Mouse (Mus musculus): Measurements from ENCODE around the gene Pip5k1b. TPM values are rescaled to one million over a fixed set of nuclear protein-coding genes. Genes with fewer than 3 reads are reported as not detected.
A peak's percentile ranks its signal among the peaks of the same experiment; 100 is the strongest.

Gene Pip5k1b
- polyA plus RNA-seq, 1 experiment from 2014 or later = 10.9 TPM

GRCm38 (mm10) chr19:24468616-24469015 is 87.1 kb downstream of the Pip5k1b start:
- Histone ChIP-seq H3K36me3 (ENCODE audit: control insufficient read depth, insufficient read depth, low read length) (0 out of 2 replicates have a peak, but pooled peaks cover 3% of the 10 kb centered on the region), H3K4me1 (ENCODE audit: control insufficient read depth in 2 of 2, insufficient read depth in 2 of 2, low read length in 2 of 2) (peaks cover 14 to 30% of the 10 kb centered on the region in 2 experiments), H3K9ac (ENCODE audit: low read length) (no peak overlapping the region; the same call in 1 of the 2 replicates), H3K27ac (replicated peaks in 1 of 2; ENCODE audit: control insufficient read depth in 1 of 2, insufficient read depth in 1 of 2, low read depth in 2 of 2, low read length in 2 of 2) (peak overlapping the region in 1 of 2 experiments; percentile 48), H3K4me3 (ENCODE audit: control insufficient read depth in 1 of 2, insufficient read depth in 1 of 2, low read depth in 1 of 2, low read length in 2 of 2) (no peak overlapping the region), H3K27me3 (ENCODE audit: control insufficient read depth, insufficient read depth, low read length) (no peaks in the 10 kb centered on the region), H3K4me2 (ENCODE audit: low read length) (peak overlapping the region; percentile 26), H3K9me3 (ENCODE audit: control insufficient read depth, low read length) (no peaks in the 10 kb centered on the region)
- no peak for ATAC-seq (ENCODE audit: insufficient number of reproducible peaks, insufficient read depth, low FRiP score, low read depth)
- 50% methylated on average over 3 of the region's 3 CpGs for WGBS

- Histone ChIP-seq H3K9me3 (ENCODE audit: control insufficient read depth, low read length) (no peaks in the 10 kb centered on the region), H3K27me3 (ENCODE audit: control insufficient read depth, insufficient read depth, low read length) (no peaks in the 10 kb centered on the region), H3K27ac (replicated peaks in 1 of 2; ENCODE audit: control insufficient read depth in 1 of 2, insufficient read depth in 1 of 2, low read depth in 2 of 2, low read length in 2 of 2) (no peak overlapping the region), H3K4me3 (ENCODE audit: control insufficient read depth in 1 of 2, insufficient read depth in 1 of 2, low read depth in 1 of 2, low read length in 2 of 2) (no peak overlapping the region), H3K9ac (ENCODE audit: low read length) (no peak overlapping the region), H3K4me1 (ENCODE audit: control insufficient read depth in 2 of 2, insufficient read depth in 2 of 2, low read length in 2 of 2) (peaks cover 5 to 10% of the 10 kb centered on the region in 2 experiments), H3K4me2 (ENCODE audit: low read length) (no peak overlapping the region), H3K36me3 (ENCODE audit: control insufficient read depth, insufficient read depth, low read length) (no peaks in the 10 kb centered on the region)
- WGBS = 92% methylated on average over 3 of the region's 3 CpGs
- ATAC-seq (ENCODE audit: insufficient number of reproducible peaks, insufficient read depth, low FRiP score, low read depth) = no peak
Observed at GRCm38 (mm10) chr19:24463011-24463410, 92.7 kb downstream of the Pip5k1b start.

- Histone ChIP-seq H3K36me3 (ENCODE audit: control insufficient read depth, insufficient read depth, low read length) (no peaks in the 10 kb centered on the region), H3K27me3 (ENCODE audit: control insufficient read depth, insufficient read depth, low read length) (no peaks in the 10 kb centered on the region), H3K4me1 (ENCODE audit: control insufficient read depth in 2 of 2, insufficient read depth in 2 of 2, low read length in 2 of 2) (peaks cover 20 to 43% of the 10 kb centered on the region in 2 experiments), H3K27ac (replicated peaks in 1 of 2; ENCODE audit: control insufficient read depth in 1 of 2, insufficient read depth in 1 of 2, low read depth in 2 of 2, low read length in 2 of 2) (peak overlapping the region; percentile 30 to 42; a peak in 3 of 4 replicates), H3K9me3 (ENCODE audit: control insufficient read depth, low read length) (no peaks in the 10 kb centered on the region), H3K9ac (ENCODE audit: low read length) (no peak overlapping the region), H3K4me3 (ENCODE audit: control insufficient read depth in 1 of 2, insufficient read depth in 1 of 2, low read depth in 1 of 2, low read length in 2 of 2) (no peak overlapping the region), H3K4me2 (ENCODE audit: low read length) (no peak overlapping the region)
- WGBS = 68% methylated on average over 6 of the region's 6 CpGs
- ATAC-seq (ENCODE audit: insufficient number of reproducible peaks, insufficient read depth, low FRiP score, low read depth) = no peak
Observed at GRCm38 (mm10) chr19:24456591-24457231, 99.0 kb downstream of the Pip5k1b start.

GRCm38 (mm10) chr19:24455249-24455960 is 100.3 kb downstream of the Pip5k1b start:
- Histone ChIP-seq H3K4me3 (ENCODE audit: control insufficient read depth in 1 of 2, insufficient read depth in 1 of 2, low read depth in 1 of 2, low read length in 2 of 2) (no peak overlapping the region), H3K9me3 (ENCODE audit: control insufficient read depth, low read length) (no peaks in the 10 kb centered on the region), H3K9ac (ENCODE audit: low read length) (no peak overlapping the region), H3K27ac (replicated peaks in 1 of 2; ENCODE audit: control insufficient read depth in 1 of 2, insufficient read depth in 1 of 2, low read depth in 2 of 2, low read length in 2 of 2) (no peak overlapping the region), H3K4me1 (ENCODE audit: control insufficient read depth in 2 of 2, insufficient read depth in 2 of 2, low read length in 2 of 2) (peaks cover 20 to 42% of the 10 kb centered on the region in 2 experiments), H3K36me3 (ENCODE audit: control insufficient read depth, insufficient read depth, low read length) (no peaks in the 10 kb centered on the region), H3K4me2 (ENCODE audit: low read length) (no peak overlapping the region), H3K27me3 (ENCODE audit: control insufficient read depth, insufficient read depth, low read length) (no peaks in the 10 kb centered on the region)
- WGBS = 64% methylated on average over 6 of the region's 6 CpGs
- ATAC-seq (ENCODE audit: insufficient number of reproducible peaks, insufficient read depth, low FRiP score, low read depth) = no peak

- no peak for ATAC-seq (ENCODE audit: insufficient number of reproducible peaks, insufficient read depth, low FRiP score, low read depth)
- Histone ChIP-seq H3K36me3 (ENCODE audit: control insufficient read depth, insufficient read depth, low read length) (no peaks in the 10 kb centered on the region), H3K9ac (ENCODE audit: low read length) (no peak overlapping the region), H3K9me3 (ENCODE audit: control insufficient read depth, low read length) (0 out of 2 replicates have a peak, but pooled peaks cover 3% of the 10 kb centered on the region), H3K4me2 (ENCODE audit: low read length) (no peak overlapping the region), H3K4me1 (ENCODE audit: control insufficient read depth in 2 of 2, insufficient read depth in 2 of 2, low read length in 2 of 2) (peaks cover 20 to 42% of the 10 kb centered on the region in 2 experiments), H3K4me3 (ENCODE audit: control insufficient read depth in 1 of 2, insufficient read depth in 1 of 2, low read depth in 1 of 2, low read length in 2 of 2) (no peak overlapping the region), H3K27ac (replicated peaks in 1 of 2; ENCODE audit: control insufficient read depth in 1 of 2, insufficient read depth in 1 of 2, low read depth in 2 of 2, low read length in 2 of 2) (no peak overlapping the region), H3K27me3 (ENCODE audit: control insufficient read depth, insufficient read depth, low read length) (no peaks in the 10 kb centered on the region)
- 82% methylated on average over 2 of the region's 2 CpGs for WGBS
Observed at GRCm38 (mm10) chr19:24454451-24454850, 101.2 kb downstream of the Pip5k1b start.

- peak overlapping the region; percentile 4; the same call in 1 of the 2 replicates for H3K4me2 ChIP-seq (ENCODE audit: low read length)
- H3K4me3 ChIP-seq (ENCODE audit: control insufficient read depth in 1 of 2, insufficient read depth in 1 of 2, low read depth in 1 of 2, low read length in 2 of 2) = no peak overlapping the region
- peak overlapping the region; percentile 30; the same call in 1 of the 2 replicates for H3K9ac ChIP-seq (ENCODE audit: low read length)
- 0 out of 2 replicates have a peak, but pooled peaks cover 3% of the 10 kb centered on the region for H3K9me3 ChIP-seq (ENCODE audit: control insufficient read depth, low read length)
- peaks cover 20 to 42% of the 10 kb centered on the region in 2 experiments for H3K4me1 ChIP-seq (ENCODE audit: control insufficient read depth in 2 of 2, insufficient read depth in 2 of 2, low read length in 2 of 2)
- H3K36me3 ChIP-seq (ENCODE audit: control insufficient read depth, insufficient read depth, low read length) = no peaks in the 10 kb centered on the region
- ATAC-seq (ENCODE audit: insufficient number of reproducible peaks, insufficient read depth, low FRiP score, low read depth) = no peak
- 64% methylated on average over 13 of the region's 13 CpGs for WGBS
- H3K27ac ChIP-seq (replicated peaks in 1 of 2; ENCODE audit: control insufficient read depth in 1 of 2, insufficient read depth in 1 of 2, low read depth in 2 of 2, low read length in 2 of 2) = no peak overlapping the region
- H3K27me3 ChIP-seq (ENCODE audit: control insufficient read depth, insufficient read depth, low read length) = no peaks in the 10 kb centered on the region
Observed at GRCm38 (mm10) chr19:24453379-24453778, 102.3 kb downstream of the Pip5k1b start.

GRCm38 (mm10) chr19:24452441-24452898 is 103.2 kb downstream of the Pip5k1b start:
- Histone ChIP-seq H3K27me3 (ENCODE audit: control insufficient read depth, insufficient read depth, low read length) (no peaks in the 10 kb centered on the region), H3K36me3 (ENCODE audit: control insufficient read depth, insufficient read depth, low read length) (no peaks in the 10 kb centered on the region), H3K4me2 (ENCODE audit: low read length) (no peak overlapping the region; the same call in 1 of the 2 replicates), H3K9me3 (ENCODE audit: control insufficient read depth, low read length) (0 out of 2 replicates have a peak, but pooled peaks cover 3% of the 10 kb centered on the region), H3K4me1 (ENCODE audit: control insufficient read depth in 2 of 2, insufficient read depth in 2 of 2, low read length in 2 of 2) (peaks cover 20 to 42% of the 10 kb centered on the region in 2 experiments), H3K27ac (replicated peaks in 1 of 2; ENCODE audit: control insufficient read depth in 1 of 2, insufficient read depth in 1 of 2, low read depth in 2 of 2, low read length in 2 of 2) (peak overlapping the region; percentile 71 to 78), H3K4me3 (ENCODE audit: control insufficient read depth in 1 of 2, insufficient read depth in 1 of 2, low read depth in 1 of 2, low read length in 2 of 2) (no peak overlapping the region), H3K9ac (ENCODE audit: low read length) (0 out of 2 replicates have a peak overlapping the region, but pooled peaks have one; percentile 34)
- 11% methylated on average over 3 of the region's 3 CpGs for WGBS
- 0 out of 2 replicates have a peak, but pooled peaks have one; percentile 50 for ATAC-seq (ENCODE audit: insufficient number of reproducible peaks, insufficient read depth, low FRiP score, low read depth)

All from heart, embryonic 14.5 days (tissue).